In genomic region chr11:79208462-79208861, GRCm38 (mm10) we compare ENCODE assay signal across 25 mouse cellular contexts. TPM values are rescaled to one million over a fixed set of nuclear protein-coding genes. Genes with fewer than 3 reads are reported as not detected.
DNase-seq lines count a peak whose midpoint lies in the region; ATAC-seq lines count a peak whose summit lies in the region.
"Had no signal": no experiment of that assay in that cellular context is flagged by ENCODE, and none has a peak within 500 bp of the region (broad histone marks: within the 10 kb centered on the region; RNA-seq: fewer than 3 reads in every experiment).

No protein-coding gene starts in this region.

- H3K27me3 ChIP-seq in embryonic facial prominence, embryonic 10.5 days (replicated peaks; ENCODE audit: low read depth, poor library complexity, severe bottlenecking) = no peaks in the 10 kb centered on the region
- H3K27me3 ChIP-seq: embryonic facial prominence, embryonic 13.5 days; forebrain, embryonic 12.5 days; forebrain, embryonic 15.5 days; heart, embryonic 13.5 days; intestine, embryonic 15.5 days had no signal

- peak; percentile 54 for DNase-seq in CD4-positive helper T cell, adult 2 months (ENCODE audit: low read depth, low spot score)
- peak; percentile 66 for DNase-seq in induced T-regulatory cell, adult 2 months (ENCODE audit: low read depth)
- no peak for DNase-seq in MN1 (ENCODE audit: low spot score)
- no peak for DNase-seq in embryonic facial prominence, embryonic 10.5 days (ENCODE audit: low spot score)
- DNase-seq in urinary bladder, adult 18-20 months (ENCODE audit: low spot score in 2 of 2) = no peak
- DNase-seq: adrenal gland, postnatal 10 days; cerebellum, adult 11 months; cerebellum, adult 2 months; cerebellum, adult 9-11 months; cerebellum, postnatal 25 days; gastrocnemius, postnatal 25 days; heart, adult 2 months; heart, postnatal 14 days; heart, postnatal 4 days; kidney, adult 11 months had no signal

- no peaks in the 10 kb centered on the region for H3K9me3 ChIP-seq in embryonic facial prominence, embryonic 10.5 days
- H3K9me3 ChIP-seq: embryonic facial prominence, embryonic 13.5 days; forebrain, embryonic 12.5 days; forebrain, embryonic 15.5 days; heart, embryonic 10.5 days; heart, embryonic 13.5 days; intestine, embryonic 15.5 days had no signal

- WGBS in embryonic facial prominence, embryonic 10.5 days = 96% methylated on average over 4 of the region's 4 CpGs

- peak; percentile 59 for ATAC-seq in CD4-positive, CD25-positive, alpha-beta regulatory T cell, adult 4 months
- ATAC-seq: forebrain, embryonic 15.5 days; hindbrain, postnatal 0 days; intestine, embryonic 15.5 days had no signal

- no peaks in the 10 kb centered on the region for H3K36me3 ChIP-seq in embryonic facial prominence, embryonic 10.5 days (replicated peaks)
- H3K36me3 ChIP-seq: embryonic facial prominence, embryonic 13.5 days; forebrain, embryonic 12.5 days; forebrain, embryonic 15.5 days; heart, embryonic 10.5 days; heart, embryonic 13.5 days; intestine, embryonic 15.5 days had no signal

- H3K4me1 ChIP-seq in embryonic facial prominence, embryonic 10.5 days = 0 out of 2 replicates have a peak, but pooled peaks cover 7% of the 10 kb centered on the region
- H3K4me1 ChIP-seq: forebrain, embryonic 12.5 days; forebrain, embryonic 15.5 days; intestine, embryonic 15.5 days had no signal

- no peak overlapping the region for H3K27ac ChIP-seq in embryonic facial prominence, embryonic 10.5 days (replicated peaks)
- H3K27ac ChIP-seq: embryonic facial prominence, embryonic 13.5 days; forebrain, embryonic 12.5 days; forebrain, embryonic 15.5 days; heart, adult 2 months; heart, embryonic 10.5 days; hindbrain, embryonic 14.5 days; hindbrain, postnatal 0 days; intestine, embryonic 15.5 days had no signal

- H3K4me3 ChIP-seq in embryonic facial prominence, embryonic 10.5 days = no peak overlapping the region
- H3K4me3 ChIP-seq: embryonic facial prominence, embryonic 13.5 days; erythroblast, embryonic 14.5 days; forebrain, embryonic 12.5 days; forebrain, embryonic 15.5 days; heart, adult 2 months; heart, embryonic 10.5 days; heart, embryonic 13.5 days; intestine, embryonic 15.5 days had no signal

RNA-seq across cellular contexts. Expression of gene Wsb1, which starts 46.0 kb away (rescaled TPM):
- 10 to 100 TPM; 79.7 to 89.4 TPM for polyA plus RNA-seq in CD4-positive, CD25-positive, alpha-beta regulatory T cell, adult 4 months (2017; shearing (Covaris generic))
- polyA plus RNA-seq in embryonic facial prominence, embryonic 10.5 days (2016; fragmentation: Nextera tagmentation; extraction: Ambion mirVana) = 270 and 301 TPM in 2 replicates

Comparison
In these comparisons a context has a peak if more than half of its experiments do, and no peak if none do; other contexts are left out.
1. DNase-seq: peak in CD4-positive helper T cell, adult 2 months (single experiment) and induced T-regulatory cell, adult 2 months (single experiment); none in MN1 (single experiment), embryonic facial prominence, embryonic 10.5 days (single experiment) and urinary bladder, adult 18-20 months (0 of 2).